Mouse (Mus musculus) CH12.LX (cell line): Measurements from ENCODE around the gene Olfr988. TPM values are rescaled to one million over a fixed set of nuclear protein-coding genes. Genes with fewer than 3 reads are reported as not detected.

Experiments used
- DNase-seq: peaks from one replicate; pipeline ENCODE4 v3.0.0-alpha.2; 2013; ENCODE audit errors: extremely low read depth
- H3K27ac ChIP-seq: 2 replicates; pipeline ENCODE4 v1.5.1; 2012; ENCODE audit warnings: low read depth, mild to moderate bottlenecking, control low read depth, moderate library complexity; ENCODE audit not compliant: insufficient read depth
- H3K27me3 ChIP-seq: replicated peaks from 2 replicates; pipeline ENCODE3; 2012; ENCODE audit warnings: inconsistent platforms
- H3K36me3 ChIP-seq, 2 experiments: replicated peaks in 1 of 2; 2 replicates each; pipeline versions ENCODE3 to v1.6.1; 2012; ENCODE audit warnings: inconsistent platforms in 1 of 2, low read length in 1 of 2, mild to moderate bottlenecking in 1 of 2, mixed read lengths in 1 of 2, moderate library complexity in 1 of 2; ENCODE audit not compliant: control insufficient read depth in 1 of 2, insufficient read depth in 1 of 2
- H3K4me1 ChIP-seq, 2 experiments: 2 replicates each; pipeline ENCODE4 v1.6.1; 2012; ENCODE audit warnings: inconsistent platforms in 1 of 2, moderate library complexity in 1 of 2; ENCODE audit not compliant: insufficient read depth in 2 of 2, control insufficient read depth in 1 of 2
- H3K4me2 ChIP-seq: 2 replicates; pipeline ENCODE4 v1.6.1; 2012; ENCODE audit warnings: low read depth, mild to moderate bottlenecking, control low read depth; ENCODE audit not compliant: poor library complexity, insufficient read depth, severe bottlenecking
- H3K4me3 ChIP-seq, 3 experiments: fragments of 150-350 bp in 1 of 3; sonication (generic) in 1 of 3; replicated peaks in 1 of 3; 2 replicates each; pipeline versions ENCODE3 to v1.5.1; 2011 to 2012; ENCODE audit warnings: low read depth in 2 of 3, low read length in 2 of 3, mild to moderate bottlenecking in 2 of 3, moderate library complexity in 2 of 3, control low read depth in 1 of 3, improper control_type of control experiment in 1 of 3, inconsistent platforms in 1 of 3, mixed read lengths in 1 of 3; ENCODE audit not compliant: poor library complexity in 1 of 3
- H3K79me2 ChIP-seq: replicated peaks from 2 replicates; pipeline ENCODE4 v1.6.1; 2012; ENCODE audit warnings: mild to moderate bottlenecking, moderate library complexity; ENCODE audit not compliant: control insufficient read depth, poor library complexity, insufficient read depth, severe bottlenecking; ENCODE audit errors: extremely low read depth
- H3K9ac ChIP-seq: 2 replicates; pipeline ENCODE4 v1.6.1; 2012; ENCODE audit warnings: low read depth, mild to moderate bottlenecking, control low read depth, moderate library complexity; ENCODE audit not compliant: insufficient read depth
- H3K9me3 ChIP-seq: replicated peaks from 2 replicates; pipeline ENCODE3; 2012; ENCODE audit warnings: low read length, inconsistent platforms, mixed read lengths
- ETS1 ChIP-seq: conservative IDR thresholded peaks from 2 replicates; pipeline ENCODE4 v1.6.1; 2012; ENCODE audit warnings: low read depth, mild to moderate bottlenecking, inconsistent platforms, low read length, improper control_type of control experiment, moderate library complexity
- JUN ChIP-seq: IDR thresholded peaks from 2 replicates; pipeline ENCODE4 v1.6.1; 2011; ENCODE audit warnings: low read depth, mild to moderate bottlenecking, low read length, improper control_type of control experiment, moderate library complexity; ENCODE audit not compliant: insufficient read depth
- KAT2A ChIP-seq: IDR thresholded peaks from 2 replicates; pipeline ENCODE4 v1.6.1; 2012; ENCODE audit warnings: low read length, improper control_type of control experiment, inconsistent platforms; ENCODE audit not compliant: insufficient replicate concordance
- NELFE ChIP-seq: IDR thresholded peaks from 2 replicates; pipeline ENCODE4 v1.6.1; 2011; ENCODE audit warnings: low read depth, low read length, improper control_type of control experiment
- RCOR1 ChIP-seq: conservative IDR thresholded peaks from 2 replicates; pipeline ENCODE4 v1.6.1; 2012; ENCODE audit warnings: low read depth, mild to moderate bottlenecking, inconsistent platforms, low read length, improper control_type of control experiment
- USF2 ChIP-seq: conservative IDR thresholded peaks from 2 replicates; pipeline ENCODE4 v1.6.1; 2011; ENCODE audit warnings: low read depth, low read length, improper control_type of control experiment
- dilution Hi-C: fragments of 300-500 bp; cut with MboI; formaldehyde crosslinking; loops from 2 replicates; pipeline ENCODE4 v1.14.3; 2020; ENCODE audit warnings: low sequenced_read_pairs; ENCODE audit not compliant: extremely low pct_unique_long_range_greater_than_20kb, extremely low pct_ligation_motif_present
- in situ Hi-C: fragments of 300-500 bp; cut with MboI; formaldehyde crosslinking; loops from 3 replicates; pipeline ENCODE4 v1.14.3; 2019; ENCODE audit warnings: low sequenced_read_pairs, low pct_ligation_motif_present, low pct_unique_long_range_greater_than_20kb, mixed read lengths
- polyA plus RNA-seq: library from polyadenylated mRNA; unstranded; fragments of >175 nt; gene quantifications from 2 replicates; pipeline ENCODE4 v1.2.1, GENCODE M21; 2012; ENCODE audit warnings: low read depth; ENCODE audit not compliant: insufficient read length
- total RNA-seq, 2 experiments: library from RNA; depleted of rRNA; stranded (reverse); fragments of 300-350 nt in 1 of 2; fragments of >200 nt in 1 of 2; gene quantifications; 2 replicates each; pipeline ENCODE4 v1.2.3; 2012 to 2014

Olfr988 gene
- total and polyA plus RNA-seq, 3 experiments = not detected

GRCm38 (mm10) chr2:85319106-85319505 is 43.9 kb downstream of the Olfr988 start:
- no peak overlapping the region for H3K9ac ChIP-seq
- H3K4me2 ChIP-seq = no peak overlapping the region
- dilution Hi-C loops (no loop called here), in situ Hi-C loops (no loop called here)
- no peaks in the 10 kb centered on the region for H3K79me2 ChIP-seq
- TF ChIP-seq USF2 (no peak), NELFE (no peak), RCOR1 (no peak), KAT2A (no peak), JUN (no peak), ETS1 (no peak)
- no peak overlapping the region for H3K4me3 ChIP-seq
- H3K27me3 ChIP-seq = peaks cover 29% of the 10 kb centered on the region
- H3K27ac ChIP-seq = no peak overlapping the region
- H3K4me1 ChIP-seq = no peaks in the 10 kb centered on the region
- H3K36me3 ChIP-seq = no peaks in the 10 kb centered on the region
- H3K9me3 ChIP-seq = no peaks in the 10 kb centered on the region
- no peak for DNase-seq

Other genes starting within 250 kb of the Olfr988 start
- gene Aplnr, start 227.0 kb downstream of the Olfr988 start, total RNA-seq (2012; rRNA removed) = not detected in 2 replicates
- not detected in 2 replicates for gene Aplnr, start 227.0 kb downstream of the Olfr988 start, total RNA-seq (2014; rRNA removed)
- gene Aplnr, start 227.0 kb downstream of the Olfr988 start, polyA plus RNA-seq = not detected in 2 replicates
- gene Lrrc55, start 166.0 kb downstream of the Olfr988 start, total RNA-seq (2012; rRNA removed) = 0.04 TPM in 1 of 2 replicates, not detected in the other
- not detected in 2 replicates for gene Lrrc55, start 166.0 kb downstream of the Olfr988 start, total RNA-seq (2014; rRNA removed)
- gene Lrrc55, start 166.0 kb downstream of the Olfr988 start, polyA plus RNA-seq = 0.08 TPM in 1 of 2 replicates, not detected in the other
- gene Olfr987, start 23.9 kb downstream of the Olfr988 start, total RNA-seq (2012; rRNA removed) = not detected in 2 replicates
- gene Olfr987, start 23.9 kb downstream of the Olfr988 start, total RNA-seq (2014; rRNA removed) = not detected in 2 replicates
- gene Olfr987, start 23.9 kb downstream of the Olfr988 start, polyA plus RNA-seq = not detected in 2 replicates
- gene Olfr992, start 46.2 kb upstream of the Olfr988 start, total RNA-seq (2012; rRNA removed) = not detected in 2 replicates
- gene Olfr992, start 46.2 kb upstream of the Olfr988 start, total RNA-seq (2014; rRNA removed) = not detected in 2 replicates
- gene Olfr992, start 46.2 kb upstream of the Olfr988 start, polyA plus RNA-seq = not detected in 2 replicates
- gene Olfr993, start 51.6 kb upstream of the Olfr988 start, total RNA-seq (2012; rRNA removed) = not detected in 2 replicates
- not detected in 2 replicates for gene Olfr993, start 51.6 kb upstream of the Olfr988 start, total RNA-seq (2014; rRNA removed)
- not detected in 2 replicates for gene Olfr993, start 51.6 kb upstream of the Olfr988 start, polyA plus RNA-seq
- gene Olfr994, start 73.2 kb upstream of the Olfr988 start, total RNA-seq (2012; rRNA removed) = not detected in 2 replicates
- gene Olfr994, start 73.2 kb upstream of the Olfr988 start, total RNA-seq (2014; rRNA removed) = not detected in 2 replicates
- not detected in 2 replicates for gene Olfr994, start 73.2 kb upstream of the Olfr988 start, polyA plus RNA-seq
- gene Olfr995, start 80.4 kb upstream of the Olfr988 start, total RNA-seq (2012; rRNA removed) = not detected in 2 replicates
- gene Olfr995, start 80.4 kb upstream of the Olfr988 start, total RNA-seq (2014; rRNA removed) = not detected in 2 replicates
- not detected in 2 replicates for gene Olfr995, start 80.4 kb upstream of the Olfr988 start, polyA plus RNA-seq
- gene 4833423E24Rik, start 155.8 kb upstream of the Olfr988 start, total RNA-seq (2012; rRNA removed) = not detected in 2 replicates
- gene 4833423E24Rik, start 155.8 kb upstream of the Olfr988 start, total RNA-seq (2014; rRNA removed) = not detected in 2 replicates
- gene 4833423E24Rik, start 155.8 kb upstream of the Olfr988 start, polyA plus RNA-seq = not detected in 2 replicates
- not detected in 2 replicates for gene Olfr996, start 216.0 kb upstream of the Olfr988 start, total RNA-seq (2012; rRNA removed)
- gene Olfr996, start 216.0 kb upstream of the Olfr988 start, total RNA-seq (2014; rRNA removed) = not detected in 2 replicates
- not detected in 2 replicates for gene Olfr996, start 216.0 kb upstream of the Olfr988 start, polyA plus RNA-seq
- gene Olfr998, start 225.7 kb upstream of the Olfr988 start, total RNA-seq (2012; rRNA removed) = not detected in 2 replicates
- not detected in 2 replicates for gene Olfr998, start 225.7 kb upstream of the Olfr988 start, total RNA-seq (2014; rRNA removed)
- not detected in 2 replicates for gene Olfr998, start 225.7 kb upstream of the Olfr988 start, polyA plus RNA-seq
- not detected in 2 replicates for gene Olfr1000, start 248.7 kb upstream of the Olfr988 start, total RNA-seq (2012; rRNA removed)
- gene Olfr1000, start 248.7 kb upstream of the Olfr988 start, total RNA-seq (2014; rRNA removed) = not detected in 2 replicates
- gene Olfr1000, start 248.7 kb upstream of the Olfr988 start, polyA plus RNA-seq = not detected in 2 replicates